Mouse (Mus musculus) c-Kit-positive CD71-positive TER-119-negative erythroid progenitor cells, embryonic 14.5 days (primary cell): ENCODE results near the gene Tcl1b2.
"Not testable (repeated sequence)": the region's sequence is repeated elsewhere in the genome, so short reads cannot be mapped to it uniquely, and the experiment has no call there.

Source experiments
- DNase-seq: peaks from one replicate; pipeline ENCODE4 v3.0.0-alpha.2; 2013; ENCODE audit warnings: low read depth

Tcl1b2 gene

DNA sequence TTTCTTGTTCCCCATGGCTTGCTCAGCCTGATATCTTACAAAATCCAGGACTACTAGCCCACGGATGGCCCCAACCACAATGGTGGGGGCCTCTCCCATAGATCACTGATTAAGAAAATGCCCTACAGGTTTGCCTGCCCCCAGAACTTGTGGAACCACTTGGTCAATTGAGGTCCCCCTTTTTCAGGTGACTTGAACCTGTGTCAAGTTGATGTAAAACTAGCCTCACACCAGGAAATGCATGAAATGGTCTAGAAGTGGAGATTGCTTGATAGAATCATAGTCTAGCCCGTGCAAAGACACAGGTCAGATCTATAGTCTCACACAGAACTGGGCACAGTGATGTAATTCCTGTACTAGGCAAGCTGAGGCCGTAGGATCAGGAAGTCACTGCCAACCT lies at the start of gene Tcl1b2:
Gene Tcl1b2, plus strand, starts transcription at position 301 of the 400 bp plus-strand sequence.
- DNase-seq: no peak

- no peak for DNase-seq
These were observed 46.3 kb upstream of the Tcl1b2 start for GRCm38 (mm10) chr12:105099466-105100044.

DNA sequence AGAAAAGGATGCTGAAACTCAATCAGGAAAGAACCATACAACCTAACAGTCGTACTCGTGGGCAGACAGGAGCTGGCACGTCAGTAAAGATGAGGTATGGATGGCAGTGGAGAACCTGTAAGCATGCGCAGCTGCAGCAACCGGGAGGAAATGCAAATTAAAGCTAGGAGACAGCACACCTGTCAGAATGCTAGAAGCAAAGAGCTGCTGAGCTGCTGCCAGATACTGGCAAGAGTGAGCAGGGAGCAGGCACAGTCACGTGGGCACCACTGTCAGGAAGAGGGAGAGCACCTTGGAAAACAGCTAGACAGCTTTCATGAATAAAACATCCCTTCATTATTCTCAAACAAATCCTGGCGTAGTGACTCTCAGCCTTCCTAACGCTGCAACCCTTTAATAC lies 42.9 kb upstream of the Tcl1b2 start:
- DNase-seq: no peak

DNA sequence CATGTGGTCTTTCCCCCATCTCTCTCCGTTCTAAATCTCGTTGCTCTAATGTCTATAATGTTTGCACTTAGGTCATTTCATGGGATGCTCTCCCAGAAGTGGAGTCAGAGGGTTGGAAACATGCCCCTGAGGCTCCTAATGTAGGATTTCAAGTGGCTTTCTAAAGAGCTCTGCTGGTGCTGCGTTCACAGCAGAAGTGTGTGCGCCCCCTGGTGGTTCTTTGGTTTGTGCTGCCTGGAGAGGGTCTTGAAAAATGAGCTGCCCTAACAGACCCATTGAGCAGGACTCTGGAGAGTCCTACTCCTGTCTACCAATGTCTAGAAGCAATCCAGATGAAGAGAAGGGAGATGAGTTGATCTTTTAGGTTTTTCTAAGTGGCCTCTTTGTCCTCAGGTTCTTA lies 41.8 kb upstream of the Tcl1b2 start:
- DNase-seq: peak; percentile 49

DNA sequence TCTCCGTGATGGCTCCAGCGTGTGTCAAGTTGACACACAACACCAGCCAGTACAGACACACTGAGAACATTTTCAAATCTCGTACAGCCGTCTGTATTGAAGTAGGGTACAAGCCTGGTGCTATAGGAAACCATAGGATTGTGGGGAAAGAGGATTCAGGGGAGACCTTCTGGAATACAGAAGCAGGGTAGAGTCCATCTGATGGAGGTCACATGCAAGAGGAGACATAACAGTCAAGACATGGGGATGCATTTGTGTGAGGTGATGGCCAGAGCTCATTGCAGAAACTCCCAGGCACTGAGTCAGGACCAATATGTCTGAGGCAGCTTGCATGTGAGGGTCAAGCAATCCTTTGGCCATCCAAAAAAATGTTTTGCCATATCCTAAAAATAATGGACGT lies 40.5 kb upstream of the Tcl1b2 start:
- no peak for DNase-seq

DNA sequence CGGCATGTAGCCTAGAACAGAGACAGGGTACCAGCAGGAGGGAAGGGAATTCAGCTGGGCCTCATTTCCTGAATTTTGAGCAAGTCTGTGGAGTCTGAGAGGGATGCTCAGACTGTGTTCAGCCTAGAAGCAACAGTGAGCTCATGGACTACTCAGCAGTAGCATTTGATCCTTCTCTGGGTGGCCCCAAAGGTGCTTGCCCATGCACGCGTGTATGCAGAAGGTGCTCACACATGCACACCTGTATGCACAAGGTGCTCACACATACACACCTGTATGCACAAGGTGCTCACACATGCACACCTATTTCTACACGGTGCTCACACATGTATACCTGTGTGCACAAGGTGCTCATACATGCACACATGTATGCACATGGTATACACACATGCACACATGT lies 37.0 kb upstream of the Tcl1b2 start:
- no peak for DNase-seq

- no peak for DNase-seq
These were observed 36.4 kb upstream of the Tcl1b2 start for GRCm38 (mm10) chr12:105109406-105109805.

DNA sequence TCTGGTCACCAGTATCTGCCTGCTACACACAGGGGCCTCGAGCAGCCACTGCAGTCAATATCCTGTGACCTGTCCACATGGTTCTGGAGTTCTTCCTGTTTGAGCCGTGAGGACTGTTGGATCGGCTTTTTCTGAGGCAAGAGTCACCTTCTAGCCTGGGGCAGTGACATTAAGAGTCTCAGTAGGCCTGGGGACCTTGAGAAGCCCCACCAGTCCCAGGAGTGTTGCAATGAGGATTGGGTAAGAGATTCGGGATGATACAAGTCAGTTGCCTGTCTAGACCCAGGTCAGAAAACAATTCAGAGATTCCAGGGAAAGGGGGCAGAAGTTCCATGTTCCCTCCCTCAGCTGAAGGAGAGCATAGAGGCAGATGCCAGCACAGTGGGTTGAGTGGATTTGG lies 36.0 kb upstream of the Tcl1b2 start:
- no peak for DNase-seq

- DNase-seq: no peak
These were observed 33.4 kb upstream of the Tcl1b2 start for GRCm38 (mm10) chr12:105112321-105112988.

DNA sequence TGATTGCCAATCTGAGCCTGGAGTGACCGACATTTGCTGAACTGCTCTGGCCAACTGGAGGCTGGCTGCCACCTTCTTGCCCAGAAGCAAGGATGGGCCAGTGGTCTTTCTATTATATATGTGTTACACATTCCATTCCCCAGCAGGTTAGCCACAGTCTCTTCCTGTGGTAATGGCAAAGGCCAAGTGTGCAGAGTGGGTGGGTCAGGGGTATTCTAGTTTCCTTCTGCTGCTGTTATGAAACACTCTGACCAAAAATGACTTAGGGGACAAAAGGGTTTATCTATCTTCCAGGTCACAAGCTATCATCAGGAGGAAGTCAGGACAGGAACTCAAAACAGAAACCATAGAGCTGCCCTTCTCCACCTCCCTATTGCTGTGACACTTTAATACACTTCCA lies 29.2 kb upstream of the Tcl1b2 start:
- DNase-seq: no peak

DNA sequence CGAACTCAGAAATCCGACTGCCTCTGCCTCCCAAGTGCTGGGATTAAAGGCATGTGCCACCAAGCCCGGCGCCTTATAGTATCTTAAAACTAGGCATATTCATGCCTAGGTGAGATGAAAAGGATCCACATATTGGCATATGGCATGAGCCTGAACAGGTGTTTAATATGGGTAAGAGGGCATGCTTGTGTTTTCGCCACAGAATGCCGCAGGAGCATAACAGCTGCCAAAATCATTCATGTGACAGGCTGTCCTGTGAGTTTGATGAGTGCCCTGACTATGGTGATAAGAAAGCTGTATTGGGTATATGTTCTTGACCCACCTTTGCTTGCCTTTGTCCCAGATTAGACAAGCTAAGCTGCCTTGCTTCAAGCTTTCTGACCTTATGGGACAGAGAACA lies 20.5 kb upstream of the Tcl1b2 start:
- DNase-seq: no peak

- DNase-seq: no peak
These were observed 19.3 kb upstream of the Tcl1b2 start for GRCm38 (mm10) chr12:105126516-105126915.

GRCm38 (mm10) chr12:105127607-105128006 lies 18.2 kb upstream of the Tcl1b2 start:
- DNase-seq: no peak

- DNase-seq: not testable (repeated sequence)
These were observed 16.2 kb upstream of the Tcl1b2 start for GRCm38 (mm10) chr12:105129494-105130205.

- not testable (repeated sequence) for DNase-seq
These were observed 11.6 kb upstream of the Tcl1b2 start for GRCm38 (mm10) chr12:105134167-105134566.

DNA sequence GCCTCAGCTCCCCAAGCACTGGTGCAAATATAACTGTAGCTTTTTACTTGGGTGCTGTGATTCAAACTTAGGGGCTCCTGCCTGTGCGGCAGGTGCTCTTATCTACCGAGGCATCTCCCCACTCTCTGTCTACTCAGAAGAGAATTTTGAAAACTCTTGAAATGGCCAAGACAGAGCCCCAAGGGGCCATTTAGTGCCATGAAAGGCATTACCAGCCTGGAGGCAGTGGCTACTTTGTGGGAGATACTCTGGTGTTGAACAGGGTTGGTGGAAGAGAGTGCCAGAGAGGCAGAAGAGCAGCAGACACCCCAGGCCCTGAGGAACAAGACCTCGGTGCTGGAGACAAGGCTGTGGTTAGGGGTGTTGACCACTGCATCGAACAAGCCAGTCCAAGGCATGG lies 11.0 kb upstream of the Tcl1b2 start:
- DNase-seq: not testable (repeated sequence)

DNA sequence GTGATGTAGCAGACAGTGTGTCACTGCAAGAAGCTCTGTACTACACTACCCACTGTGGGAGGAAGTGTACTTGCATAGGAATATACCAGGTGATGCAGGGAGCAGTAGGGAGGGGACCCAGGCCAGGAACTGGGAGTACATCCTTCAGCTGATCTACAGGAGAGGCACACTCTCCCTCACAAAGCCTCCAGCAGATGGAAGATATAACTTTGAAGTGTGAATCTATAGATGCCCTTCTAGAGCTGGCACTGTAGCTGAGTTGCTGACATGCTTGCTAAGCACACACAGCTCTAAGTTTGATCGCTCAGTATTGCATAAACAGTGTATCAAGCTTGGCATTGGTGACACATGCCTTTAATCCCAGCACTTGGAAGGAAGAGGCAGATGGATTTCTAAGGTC lies 8.1 kb upstream of the Tcl1b2 start:
- not testable (repeated sequence) for DNase-seq

DNA sequence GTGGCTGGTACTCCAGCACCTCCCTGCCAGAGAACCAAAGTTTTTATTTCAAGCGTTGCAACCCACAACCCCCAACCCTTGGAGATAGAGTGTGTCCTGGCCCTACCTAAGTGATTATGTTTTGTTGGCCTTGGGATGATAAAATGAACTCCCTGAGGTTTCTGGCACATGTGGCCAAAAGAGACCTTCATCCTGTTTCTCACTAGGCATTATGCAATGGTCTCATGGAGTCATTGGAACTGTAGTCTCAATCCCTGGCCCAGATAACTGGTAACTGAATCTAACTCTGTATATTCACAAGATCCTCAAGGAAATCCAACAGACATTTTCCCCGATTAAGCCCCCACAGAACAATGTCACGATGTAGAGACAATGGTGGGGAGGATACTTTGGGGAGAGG lies 2.7 kb upstream of the Tcl1b2 start:
- DNase-seq: no peak

- DNase-seq: not testable (repeated sequence)
These were observed 886 bp upstream of the Tcl1b2 start for GRCm38 (mm10) chr12:105144928-105145327.

- not testable (repeated sequence) for DNase-seq
These were observed 9.5 kb downstream of the Tcl1b2 start for GRCm38 (mm10) chr12:105155286-105155685.

DNA sequence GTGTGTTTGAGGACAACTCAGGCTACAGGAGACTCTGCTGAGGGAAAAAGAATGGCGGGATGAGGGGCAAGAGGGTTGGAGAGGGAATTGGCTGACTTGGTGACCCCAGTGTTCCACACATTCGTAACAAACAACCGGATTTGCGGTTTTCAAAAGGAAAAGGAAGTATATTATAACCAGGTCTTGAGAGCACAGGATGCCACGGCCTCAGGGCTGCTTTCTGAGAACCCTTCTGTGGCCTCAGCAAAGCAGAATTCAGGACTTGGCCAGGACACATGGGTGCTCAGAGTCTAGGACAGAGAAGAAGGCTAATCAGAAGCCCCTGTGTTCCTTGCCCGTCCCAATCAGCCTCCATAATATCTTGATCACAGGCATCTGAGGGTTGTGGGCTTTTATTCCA lies 13.0 kb downstream of the Tcl1b2 start:
- DNase-seq: no peak

- DNase-seq: no peak
These were observed 13.6 kb downstream of the Tcl1b2 start, which contains the start of gene Tcl1b1 for GRCm38 (mm10) chr12:105159390-105159789. TSS of gene Tcl1b1 (plus strand) at chr12:105159690.

GRCm38 (mm10) chr12:105166734-105167133 lies 20.9 kb downstream of the Tcl1b2 start:
- no peak for DNase-seq
